Mouse (Mus musculus): ENCODE results near the gene Olfr325. TPM values are rescaled to one million over a fixed set of nuclear protein-coding genes. Genes with fewer than 3 reads are reported as not detected.
"Not testable (repeated sequence)": the region's sequence is repeated elsewhere in the genome, so short reads cannot be mapped to it uniquely, and the experiment has no call there.

Gene Olfr325
- polyA plus RNA-seq (2012; ENCODE audit: insufficient read depth, insufficient read length, missing spikeins), result not detected in 2 replicates

DNA sequence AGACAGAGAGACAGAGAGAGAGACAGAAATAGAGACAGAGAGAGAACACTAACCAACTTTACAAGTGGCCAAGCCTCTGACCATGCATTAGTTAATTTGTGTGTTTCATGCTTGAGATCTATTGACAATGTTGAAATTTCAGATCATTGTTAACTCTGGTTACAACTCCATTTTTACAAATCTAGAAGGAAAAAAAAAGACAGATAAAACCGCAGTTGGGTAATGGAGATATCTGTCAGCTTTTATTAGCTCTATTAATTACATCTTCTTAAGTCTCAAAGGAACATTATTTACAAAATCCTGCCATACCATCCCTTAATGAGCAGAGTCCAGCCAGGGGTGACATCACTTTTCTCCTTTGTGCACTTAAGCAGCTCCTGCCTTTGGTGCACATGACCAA, at the start of gene Olfr325:
TSS of gene Olfr325 (plus strand) at position 301 of the 400 bp plus-strand sequence.
- Histone ChIP-seq H3K4me3 (ENCODE audit: insufficient read depth, low read length) (no peak within 1 kb of the TSS), H3K4me1 (ENCODE audit: control insufficient read depth, insufficient read depth, low read length) (no peaks in the 10 kb centered on the region), H3K27ac (ENCODE audit: insufficient read depth, low read depth, low read length) (no peak within 1 kb of the TSS)
- no peak for TF ChIP-seq CTCF (IDR thresholded peaks at IDR 0.05; ENCODE audit: low read depth, low read length)
- no peak for TF ChIP-seq POLR2A (IDR thresholded peaks at IDR 0.05; ENCODE audit: borderline replicate concordance, low read depth, low read length)

- not testable (repeated sequence) for H3K4me3 ChIP-seq (ENCODE audit: insufficient read depth, low read length); H3K27ac ChIP-seq (ENCODE audit: insufficient read depth, low read depth, low read length); H3K4me1 ChIP-seq (ENCODE audit: control insufficient read depth, insufficient read depth, low read length)
These were observed 42.8 kb upstream of the Olfr325 start, which contains the start of gene Olfr330 for GRCm38 (mm10) chr11:58534736-58535135. Gene Olfr330, minus strand, starts transcription at chr11:58534836.

- H3K4me3 ChIP-seq (ENCODE audit: insufficient read depth, low read length), result no peak within 1 kb of the TSS
- H3K27ac ChIP-seq (ENCODE audit: insufficient read depth, low read depth, low read length), result no peak within 1 kb of the TSS
- TF ChIP-seq POLR2A (IDR thresholded peaks at IDR 0.05; ENCODE audit: borderline replicate concordance, low read depth, low read length), result no peak
- TF ChIP-seq CTCF (IDR thresholded peaks at IDR 0.05; ENCODE audit: low read depth, low read length), result no peak
- H3K4me1 ChIP-seq (ENCODE audit: control insufficient read depth, insufficient read depth, low read length), result no peaks in the 10 kb centered on the region
These were observed 31.2 kb upstream of the Olfr325 start, which contains the start of gene Olfr329-ps for GRCm38 (mm10) chr11:58546322-58546721. Gene Olfr329-ps, minus strand, starts transcription at chr11:58546422.

GRCm38 (mm10) chr11:58555536-58555935, 22.0 kb upstream of the Olfr325 start, which contains the start of gene Olfr328:
Gene Olfr328, minus strand, starts transcription at chr11:58555636.
- no peak within 1 kb of the TSS for H3K4me3 ChIP-seq (ENCODE audit: insufficient read depth, low read length)
- H3K4me1 ChIP-seq (ENCODE audit: control insufficient read depth, insufficient read depth, low read length), result no peaks in the 10 kb centered on the region
- TF ChIP-seq POLR2A (IDR thresholded peaks at IDR 0.05; ENCODE audit: borderline replicate concordance, low read depth, low read length) (no peak), CTCF (IDR thresholded peaks at IDR 0.05; ENCODE audit: low read depth, low read length) (no peak)
- H3K27ac ChIP-seq (ENCODE audit: insufficient read depth, low read depth, low read length), result no peak within 1 kb of the TSS

DNA sequence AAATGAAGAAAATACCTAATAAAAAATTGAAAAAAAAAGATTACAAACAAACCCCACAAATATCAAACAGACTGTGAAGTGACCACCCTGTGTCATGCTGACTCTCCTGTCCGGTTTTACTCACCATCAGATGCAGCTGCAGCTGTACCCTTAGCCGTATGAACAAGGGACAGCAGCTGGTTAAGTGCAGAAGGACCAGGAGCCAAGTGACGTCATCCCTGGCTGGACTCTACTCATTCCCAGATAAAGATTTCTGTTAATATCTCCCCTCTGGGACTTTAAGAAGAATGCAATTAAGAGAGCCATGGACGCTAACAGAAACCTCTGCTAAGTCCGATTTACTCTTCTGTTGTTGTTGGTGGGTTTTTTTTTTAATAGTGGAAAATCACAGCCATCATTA, 7.1 kb upstream of the Olfr325 start, which contains the start of gene Olfr224:
TSS of gene Olfr224 (minus strand) at position 149 of the 400 bp plus-strand sequence.
- H3K4me3 ChIP-seq (ENCODE audit: insufficient read depth, low read length), result no peak within 1 kb of the TSS
- TF ChIP-seq CTCF (IDR thresholded peaks at IDR 0.05; ENCODE audit: low read depth, low read length) (no peak), POLR2A (IDR thresholded peaks at IDR 0.05; ENCODE audit: borderline replicate concordance, low read depth, low read length) (no peak)
- no peak within 1 kb of the TSS for H3K27ac ChIP-seq (ENCODE audit: insufficient read depth, low read depth, low read length)
- H3K4me1 ChIP-seq (ENCODE audit: control insufficient read depth, insufficient read depth, low read length), result no peaks in the 10 kb centered on the region

- no peaks in the 10 kb centered on the region for H3K4me1 ChIP-seq (ENCODE audit: control insufficient read depth, insufficient read depth, low read length)
- no peak for TF ChIP-seq POLR2A (IDR thresholded peaks at IDR 0.05; ENCODE audit: borderline replicate concordance, low read depth, low read length)
- TF ChIP-seq CTCF (IDR thresholded peaks at IDR 0.05; ENCODE audit: low read depth, low read length), result no peak
- H3K27ac ChIP-seq (ENCODE audit: insufficient read depth, low read depth, low read length), result no peak overlapping the region
- H3K4me3 ChIP-seq (ENCODE audit: insufficient read depth, low read length), result no peak overlapping the region
These were observed 1.1 kb downstream of the Olfr325 start for GRCm38 (mm10) chr11:58578636-58579035.

DNA sequence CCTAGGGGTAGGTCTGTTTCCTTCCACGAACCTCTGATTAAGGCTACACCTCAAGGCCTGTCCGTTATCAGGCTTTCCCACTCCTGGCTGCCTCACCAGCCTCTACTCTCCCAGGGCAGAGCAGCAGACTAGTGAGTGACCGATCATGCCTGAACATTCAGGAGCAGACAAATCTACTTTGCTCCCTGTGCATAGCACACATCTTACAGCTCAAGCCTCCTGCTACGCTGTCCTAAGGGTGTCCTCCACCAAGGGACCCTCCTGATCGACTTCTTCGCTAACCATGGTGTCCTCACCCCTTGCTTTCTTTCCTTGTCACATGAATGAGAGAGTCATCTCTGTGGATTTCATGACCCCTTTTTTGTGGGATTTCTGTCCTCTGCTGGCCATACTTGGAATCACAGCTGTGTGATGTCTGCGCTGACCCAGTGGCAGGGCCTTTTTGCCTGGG, 10.4 kb downstream of the Olfr325 start:
- no peak overlapping the region for H3K27ac ChIP-seq (ENCODE audit: insufficient read depth, low read depth, low read length)

DNA sequence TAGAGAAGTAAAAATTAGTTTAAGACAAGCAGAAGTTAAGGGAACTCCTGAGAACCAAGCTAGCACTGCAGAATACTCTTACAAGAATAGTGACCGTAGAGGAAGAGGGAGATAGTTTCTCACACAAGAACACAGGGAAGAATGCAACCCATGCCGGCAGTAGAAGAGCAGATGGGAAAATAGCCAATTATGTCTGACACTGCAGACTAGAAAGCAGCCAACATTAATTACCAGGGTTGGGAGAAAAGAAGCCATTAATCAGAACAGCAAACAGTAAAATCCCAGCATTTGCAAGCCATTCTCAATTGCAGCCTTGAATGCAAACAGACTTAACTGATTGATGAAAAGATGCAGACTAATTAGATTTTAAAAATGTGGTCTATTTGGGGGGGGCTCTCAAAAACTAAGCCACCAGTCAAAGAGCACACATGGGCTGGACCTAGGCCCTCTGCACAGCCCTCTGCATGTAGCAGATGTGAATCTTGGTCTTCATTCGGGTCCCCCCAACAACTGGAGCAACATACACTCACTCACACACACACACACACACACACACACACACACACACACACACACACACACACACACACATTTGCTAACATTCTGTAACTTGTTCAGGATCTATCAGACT, 11.2 kb downstream of the Olfr325 start:
- no peak for TF ChIP-seq CTCF (IDR thresholded peaks at IDR 0.05; ENCODE audit: low read depth, low read length)
- TF ChIP-seq POLR2A (IDR thresholded peaks at IDR 0.05; ENCODE audit: borderline replicate concordance, low read depth, low read length), result no peak
- Histone ChIP-seq H3K4me1 (ENCODE audit: control insufficient read depth, insufficient read depth, low read length) (no peaks in the 10 kb centered on the region), H3K27ac (ENCODE audit: insufficient read depth, low read depth, low read length) (no peak overlapping the region), H3K4me3 (ENCODE audit: insufficient read depth, low read length) (no peak overlapping the region)

More for the DNA sequence above, 10.4 kb downstream of the Olfr325 start:
- TF ChIP-seq POLR2A (IDR thresholded peaks at IDR 0.05; ENCODE audit: borderline replicate concordance, low read depth, low read length), result no peak
- TF ChIP-seq CTCF (IDR thresholded peaks at IDR 0.05; ENCODE audit: low read depth, low read length), result peak; percentile 49; the same call in 1 of the 2 replicates
- Histone ChIP-seq H3K4me1 (ENCODE audit: control insufficient read depth, insufficient read depth, low read length) (no peaks in the 10 kb centered on the region), H3K4me3 (ENCODE audit: insufficient read depth, low read length) (no peak overlapping the region)

DNA sequence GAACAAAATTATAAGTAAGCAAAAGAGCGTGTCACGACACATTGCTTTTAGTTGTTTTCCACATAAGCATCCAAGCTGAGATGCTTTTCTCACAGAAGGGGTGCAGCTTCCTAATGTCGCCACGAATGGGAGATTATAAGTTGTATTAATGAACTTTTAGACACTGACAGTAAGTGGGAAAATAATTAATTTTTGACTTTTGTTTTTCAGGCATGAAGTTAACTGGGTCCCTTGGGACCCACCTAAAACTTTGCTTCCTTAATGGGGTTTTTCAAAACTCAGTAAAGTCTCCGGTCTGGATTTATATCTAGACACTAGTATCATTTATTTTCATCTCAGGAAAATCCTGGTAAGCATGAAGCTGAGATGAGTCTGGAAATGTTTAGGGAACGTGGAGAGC, 17.3 kb downstream of the Olfr325 start, which contains the start of gene Olfr324:
TSS of gene Olfr324 (plus strand) at position 301 of the 400 bp plus-strand sequence.
- no peak within 1 kb of the TSS for H3K4me3 ChIP-seq (ENCODE audit: insufficient read depth, low read length)
- no peak for TF ChIP-seq POLR2A (IDR thresholded peaks at IDR 0.05; ENCODE audit: borderline replicate concordance, low read depth, low read length)
- TF ChIP-seq CTCF (IDR thresholded peaks at IDR 0.05; ENCODE audit: low read depth, low read length), result no peak
- no peak within 1 kb of the TSS for H3K27ac ChIP-seq (ENCODE audit: insufficient read depth, low read depth, low read length)
- no peaks in the 10 kb centered on the region for H3K4me1 ChIP-seq (ENCODE audit: control insufficient read depth, insufficient read depth, low read length)

- TF ChIP-seq CTCF (IDR thresholded peaks at IDR 0.05; ENCODE audit: low read depth, low read length) (no peak), POLR2A (IDR thresholded peaks at IDR 0.05; ENCODE audit: borderline replicate concordance, low read depth, low read length) (no peak)
- H3K4me3 ChIP-seq (ENCODE audit: insufficient read depth, low read length), result no peak overlapping the region
- H3K4me1 ChIP-seq (ENCODE audit: control insufficient read depth, insufficient read depth, low read length), result no peaks in the 10 kb centered on the region
- no peak overlapping the region for H3K27ac ChIP-seq (ENCODE audit: insufficient read depth, low read depth, low read length)
These were observed 20.3 kb downstream of the Olfr325 start for GRCm38 (mm10) chr11:58597837-58598236.
